Mouse (Mus musculus) embryonic facial prominence, embryonic 11.5 days (tissue): Measurements from ENCODE around the gene Tor1aip2. TPM values are rescaled to one million over a fixed set of nuclear protein-coding genes. Genes with fewer than 3 reads are reported as not detected.

ENCODE experiments used
- ATAC-seq: fragments of 200-750 bp; cut with Nextera tagmentation; replicated peaks from 2 replicates; pipeline ENCODE4 v1.8.0; 2017; ENCODE audit warnings: low read depth; ENCODE audit not compliant: insufficient number of reproducible peaks, low FRiP score, low TSS enrichment
- DNase-seq: peaks from one replicate; pipeline ENCODE4 v3.0.0-alpha.2; 2015; ENCODE audit warnings: low spot score
- H3K27ac ChIP-seq: fragments of 300-500 bp; sonication (generic); replicated peaks from 2 replicates; pipeline ENCODE4 v1.5.1; 2014; ENCODE audit warnings: mild to moderate bottlenecking, low read depth, low read length, control low read depth
- H3K27me3 ChIP-seq: fragments of 300-500 bp; sonication (generic); 2 replicates; pipeline ENCODE4 v1.6.1; 2014; ENCODE audit warnings: mild to moderate bottlenecking, low read length, moderate library complexity, mixed read lengths; ENCODE audit not compliant: control insufficient read depth, insufficient read depth
- H3K36me3 ChIP-seq: fragments of 300-500 bp; sonication (generic); replicated peaks from 2 replicates; pipeline ENCODE4 v1.6.1; 2014; ENCODE audit warnings: low read depth, mild to moderate bottlenecking, low read length, moderate library complexity, mixed read lengths; ENCODE audit not compliant: control insufficient read depth, insufficient read depth
- H3K4me1 ChIP-seq: fragments of 300-500 bp; sonication (generic); 2 replicates; pipeline ENCODE4 v1.6.1; 2014; ENCODE audit warnings: low read length, mixed read lengths; ENCODE audit not compliant: control insufficient read depth, insufficient read depth
- H3K4me2 ChIP-seq: fragments of 300-500 bp; sonication (generic); 2 replicates; pipeline ENCODE4 v1.6.1; 2014; ENCODE audit warnings: low read depth, mild to moderate bottlenecking, control low read depth, low read length, moderate library complexity
- H3K4me3 ChIP-seq: fragments of 300-500 bp; sonication (generic); 2 replicates; pipeline ENCODE4 v1.5.1; 2014; ENCODE audit warnings: low read depth, low read length, control low read depth
- H3K9ac ChIP-seq: fragments of 300-500 bp; sonication (generic); replicated peaks from 2 replicates; pipeline ENCODE4 v1.6.1; 2014; ENCODE audit warnings: mild to moderate bottlenecking, control low read depth, low read length
- H3K9me3 ChIP-seq: fragments of 300-500 bp; sonication (generic); replicated peaks from 2 replicates; pipeline ENCODE4 v1.6.1; 2016; ENCODE audit warnings: mild to moderate bottlenecking, low read length, inconsistent platforms, mixed read lengths; ENCODE audit not compliant: control insufficient read depth
- WGBS: fragments of 180-500 bp; shearing (Covaris S2); extraction: QIAGEN DNeasy Blood & Tissue Kit; methylation state at CpG from one replicate; pipeline ENCODE4 v1.1.7; 2014; 5-methylcytosine and 5-hydroxymethylcytosine counted together
- polyA plus RNA-seq: library from polyadenylated mRNA; unstranded; fragments of >200 nt; fragmentation: Nextera tagmentation; extraction: Ambion mirVana; gene quantifications from 2 replicates; pipeline ENCODE4 v1.2.1, GENCODE M21; 2014

The Tor1aip2 gene
- polyA plus RNA-seq, result 147 and 154 TPM in 2 replicates

DNA sequence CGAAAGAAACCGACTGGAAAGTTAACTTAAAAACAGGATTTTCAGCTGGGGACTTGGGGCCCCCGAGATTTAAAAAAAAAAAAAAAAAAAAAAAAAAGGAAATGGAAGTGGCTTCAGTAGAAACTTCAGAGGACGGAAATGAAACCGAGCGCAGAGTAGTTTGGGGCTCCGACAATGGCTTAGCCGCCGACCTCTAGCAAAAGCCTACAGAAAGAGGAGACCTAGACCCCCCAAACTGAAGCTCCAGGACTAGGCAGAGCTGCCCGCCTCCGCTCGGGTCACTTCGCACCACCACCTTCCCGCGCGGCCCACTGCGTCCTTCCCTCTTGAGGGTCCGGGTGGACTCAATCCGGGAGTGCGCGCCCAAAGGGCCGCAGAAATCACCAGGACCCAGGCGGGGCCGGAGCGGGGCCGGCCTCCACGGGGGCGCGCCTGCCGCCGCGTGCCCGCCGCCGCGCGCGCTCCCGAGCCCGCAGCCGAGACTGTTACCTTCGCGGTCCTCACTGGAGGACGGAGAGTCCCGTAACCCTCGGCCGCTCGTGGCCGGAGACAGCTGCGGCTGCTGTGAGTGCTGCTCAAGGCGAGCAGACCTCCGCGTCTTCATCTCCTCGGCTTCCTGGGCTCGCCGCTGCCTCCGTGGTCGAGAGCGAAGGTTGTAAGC lies at the start of gene Tor1aip2:
Gene Tor1aip2, plus strand, starts transcription at position 135 of the 661 bp plus-strand sequence.
- ATAC-seq, result peak; percentile 83
- H3K9me3 ChIP-seq, result no peaks in the 10 kb centered on the region
- H3K4me2 ChIP-seq, result peak within 1 kb of the TSS; percentile 58
- H3K27ac ChIP-seq, result peak within 1 kb of the TSS; percentile 99
- peaks cover 4% of the 10 kb centered on the region; the same call in 1 of the 2 replicates for H3K4me1 ChIP-seq
- H3K27me3 ChIP-seq, result no peaks in the 10 kb centered on the region
- WGBS, result under 1% methylated on average over 58 of the region's 59 CpGs
- H3K4me3 ChIP-seq, result peak within 1 kb of the TSS; percentile 57
- H3K36me3 ChIP-seq, result peaks cover 6% of the 10 kb centered on the region
- peak; percentile 89 for DNase-seq
- H3K9ac ChIP-seq, result peak within 1 kb of the TSS; percentile 89

DNA sequence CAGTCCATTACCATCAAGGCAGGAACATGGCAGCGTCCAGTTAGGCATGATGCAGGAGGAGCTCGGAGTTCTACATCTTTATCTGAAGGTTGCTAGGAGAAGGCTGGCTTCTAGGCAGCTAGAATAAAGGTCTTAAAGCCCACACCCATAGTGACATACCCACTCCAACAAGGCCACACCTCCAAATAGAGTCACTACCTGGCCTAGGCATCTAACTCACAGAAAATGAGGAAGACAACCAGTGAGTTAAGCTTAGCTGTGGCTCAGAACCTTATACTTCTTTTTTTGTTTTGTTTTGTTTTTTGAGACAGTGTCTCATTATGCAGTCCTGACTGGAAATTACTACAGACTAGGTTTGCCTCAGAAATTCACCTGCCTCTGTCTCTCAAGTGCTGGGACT lies 47.6 kb upstream of the Tor1aip2 start:
- Histone ChIP-seq H3K4me1 (no peaks in the 10 kb centered on the region), H3K9me3 (no peaks in the 10 kb centered on the region), H3K36me3 (no peaks in the 10 kb centered on the region), H3K27me3 (no peaks in the 10 kb centered on the region), H3K27ac (no peak overlapping the region), H3K9ac (no peak overlapping the region), H3K4me3 (no peak overlapping the region), H3K4me2 (no peak overlapping the region)
- WGBS, result 82% methylated on average over 2 of the region's 2 CpGs
- DNase-seq (no peak), ATAC-seq (no peak)

DNA sequence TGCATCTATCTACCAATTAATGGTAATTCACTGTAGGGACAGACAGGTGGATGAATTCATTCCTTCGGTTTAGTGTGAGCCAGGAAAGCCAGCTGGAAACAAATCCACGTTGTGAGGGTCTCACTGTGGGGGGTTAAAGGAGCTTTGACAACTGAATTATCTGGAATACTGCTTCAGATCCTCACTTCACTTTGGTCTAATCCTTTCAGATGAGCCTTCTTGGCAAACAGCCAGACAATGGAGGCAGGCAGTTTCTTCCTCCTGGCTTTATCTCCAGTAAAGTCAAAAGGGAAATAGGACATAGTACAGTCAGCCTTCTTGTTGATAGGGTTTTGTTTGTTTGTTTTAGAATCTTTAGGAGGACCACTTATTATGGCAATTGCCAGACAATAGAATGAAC lies 45.8 kb upstream of the Tor1aip2 start:
- H3K27me3 ChIP-seq, result no peaks in the 10 kb centered on the region
- H3K4me2 ChIP-seq, result no peak overlapping the region

DNA sequence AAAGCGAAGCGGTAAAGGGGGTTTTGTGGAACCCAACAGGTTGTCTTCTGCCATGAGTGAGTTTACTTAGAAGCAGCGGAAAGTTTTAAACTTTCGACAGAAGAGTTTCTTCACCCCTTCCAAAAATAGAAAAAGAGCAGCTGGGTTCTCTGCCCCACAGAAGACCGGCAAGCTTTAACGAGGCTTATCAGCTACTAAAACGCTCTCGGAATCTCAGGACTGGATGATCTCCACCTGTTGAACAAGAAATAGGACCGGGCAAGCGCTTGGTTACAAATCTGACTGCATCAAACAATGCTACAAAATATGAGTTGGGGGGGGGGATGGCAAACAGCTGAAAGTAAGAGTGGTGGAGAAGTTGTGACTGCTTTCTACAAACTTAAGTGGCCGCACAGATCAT lies 44.8 kb upstream of the Tor1aip2 start:
- DNase-seq (no peak), ATAC-seq (no peak)
- 78% methylated on average over 11 of the region's 11 CpGs for WGBS
- no peaks in the 10 kb centered on the region for H3K9me3 ChIP-seq
- no peak overlapping the region for H3K4me2 ChIP-seq
- H3K4me1 ChIP-seq, result no peaks in the 10 kb centered on the region
- H3K27ac ChIP-seq, result no peak overlapping the region
- no peak overlapping the region for H3K9ac ChIP-seq
- H3K27me3 ChIP-seq, result no peaks in the 10 kb centered on the region
- no peak overlapping the region for H3K4me3 ChIP-seq
- no peaks in the 10 kb centered on the region for H3K36me3 ChIP-seq

More for the DNA sequence above, 45.8 kb upstream of the Tor1aip2 start:
- Histone ChIP-seq H3K36me3 (no peaks in the 10 kb centered on the region), H3K27ac (no peak overlapping the region), H3K9ac (no peak overlapping the region), H3K4me3 (no peak overlapping the region), H3K4me1 (no peaks in the 10 kb centered on the region), H3K9me3 (no peaks in the 10 kb centered on the region)
- ATAC-seq (no peak), DNase-seq (no peak)
- 24% methylated on average over 2 of the region's 2 CpGs for WGBS

DNA sequence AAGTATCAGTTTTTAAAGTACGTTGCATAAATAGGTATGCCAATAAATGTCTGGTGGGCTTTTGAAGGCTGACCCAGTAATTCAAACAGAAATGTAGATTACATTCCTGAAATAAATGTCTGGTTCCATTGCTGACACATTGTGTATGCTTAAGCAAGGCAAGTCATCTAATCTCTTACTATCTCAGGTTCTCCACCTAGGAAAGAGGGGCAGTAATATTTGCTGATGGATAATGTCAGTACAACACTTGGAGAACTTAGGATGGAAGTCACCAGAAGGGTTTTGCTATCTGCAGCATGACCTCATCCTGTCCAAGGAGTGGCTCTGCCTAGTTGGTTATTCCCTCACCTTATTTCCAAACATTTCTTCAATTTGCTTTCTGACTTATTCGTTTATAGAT lies 40.7 kb upstream of the Tor1aip2 start:
- WGBS, result 78% methylated on average over 2 of the region's 2 CpGs
- Histone ChIP-seq H3K36me3 (no peaks in the 10 kb centered on the region), H3K9me3 (no peaks in the 10 kb centered on the region), H3K4me3 (no peak overlapping the region), H3K27me3 (no peaks in the 10 kb centered on the region), H3K4me1 (no peaks in the 10 kb centered on the region), H3K9ac (no peak overlapping the region), H3K4me2 (no peak overlapping the region), H3K27ac (no peak overlapping the region)
- ATAC-seq (no peak), DNase-seq (no peak)

DNA sequence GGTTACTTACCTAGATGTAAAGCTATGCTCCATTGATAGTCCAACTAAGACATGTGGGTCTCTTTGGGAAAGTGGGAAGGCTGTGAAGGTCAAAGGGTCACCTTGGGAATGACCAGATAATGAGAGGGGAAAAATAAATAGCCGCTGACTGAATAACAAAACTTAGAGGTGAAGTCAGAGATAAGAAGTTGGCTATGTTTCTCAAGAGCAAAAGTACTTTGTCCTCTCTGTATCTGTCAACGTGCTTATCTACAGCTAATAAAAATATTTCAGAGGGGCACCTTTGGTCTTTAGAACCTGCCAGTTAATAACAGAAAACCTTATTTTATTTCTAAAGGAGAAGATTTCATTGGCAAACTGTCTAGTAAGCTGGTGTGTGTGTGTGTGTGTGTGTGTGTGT lies 39.6 kb upstream of the Tor1aip2 start:
- ATAC-seq, result no peak
- Histone ChIP-seq H3K4me2 (no peak overlapping the region), H3K27ac (no peak overlapping the region), H3K9ac (no peak overlapping the region), H3K4me1 (no peaks in the 10 kb centered on the region), H3K36me3 (no peaks in the 10 kb centered on the region), H3K4me3 (no peak overlapping the region), H3K9me3 (no peaks in the 10 kb centered on the region), H3K27me3 (no peaks in the 10 kb centered on the region)
- 75% methylated on average over 2 of the region's 2 CpGs for WGBS
- no peak for DNase-seq

DNA sequence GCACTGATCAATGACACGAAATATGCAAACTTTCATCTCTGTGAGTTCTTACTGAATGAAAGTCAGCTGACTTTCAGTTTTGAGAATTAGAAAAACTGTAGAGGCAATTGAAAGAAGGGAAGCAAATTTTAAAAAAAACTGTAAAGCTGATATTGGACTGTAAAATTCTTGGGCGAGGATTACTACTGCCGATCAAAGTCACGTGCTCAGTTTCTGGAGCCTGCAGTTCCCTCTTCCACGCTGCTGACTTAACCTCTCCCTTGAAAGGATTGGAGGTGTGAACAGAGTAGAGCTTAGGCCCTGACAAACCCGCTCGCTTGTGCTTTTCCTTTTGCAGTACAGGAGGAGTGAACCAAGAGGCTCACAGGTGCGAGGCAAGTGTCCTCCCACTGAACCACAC lies 32.8 kb upstream of the Tor1aip2 start:
- no peak for DNase-seq
- H3K9me3 ChIP-seq, result no peaks in the 10 kb centered on the region
- 92% methylated on average over 8 of the region's 8 CpGs for WGBS
- H3K4me3 ChIP-seq, result no peak overlapping the region
- no peaks in the 10 kb centered on the region for H3K27me3 ChIP-seq
- H3K9ac ChIP-seq, result no peak overlapping the region
- no peak overlapping the region for H3K27ac ChIP-seq
- ATAC-seq, result no peak
- peaks cover 6% of the 10 kb centered on the region for H3K36me3 ChIP-seq
- H3K4me1 ChIP-seq, result no peaks in the 10 kb centered on the region
- no peak overlapping the region for H3K4me2 ChIP-seq

DNA sequence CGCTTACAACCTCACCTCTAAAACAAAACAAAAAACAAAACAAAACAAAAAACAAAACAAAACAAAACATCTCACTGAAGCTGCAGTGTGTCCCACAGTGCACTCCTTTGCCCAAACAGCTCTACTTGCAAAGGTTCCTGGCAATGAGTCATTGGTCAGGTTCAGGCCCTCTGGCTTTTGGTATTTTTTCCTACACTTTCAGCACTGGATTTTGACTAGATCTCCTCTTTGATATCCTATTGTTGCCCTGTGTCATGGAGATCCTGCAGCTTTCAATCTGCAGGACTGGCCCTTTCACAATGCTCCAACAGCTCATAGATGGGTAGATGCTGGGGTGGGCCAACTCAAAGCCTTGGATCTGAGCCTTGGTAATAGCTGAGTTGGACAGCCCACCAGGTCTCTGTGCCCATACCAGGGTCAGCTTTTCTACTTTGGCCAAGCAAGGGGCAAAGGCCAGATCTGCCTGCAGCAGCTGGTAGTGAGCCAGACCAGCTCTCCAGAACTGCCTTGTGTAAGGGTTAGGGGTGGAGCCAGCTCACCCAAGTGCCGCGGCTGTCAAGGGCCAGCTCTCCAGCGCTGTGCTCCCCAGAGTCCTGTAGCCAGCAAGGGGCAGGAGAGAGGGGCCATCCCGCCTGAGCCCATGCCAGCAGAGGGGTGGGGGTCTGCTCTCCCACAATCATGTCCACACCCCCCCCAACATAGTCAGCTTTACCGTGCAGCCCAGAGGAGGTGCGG lies 31.8 kb upstream of the Tor1aip2 start:
- no peak for DNase-seq
- ATAC-seq, result no peak; the same call in 1 of the 2 replicates
- WGBS, result 85% methylated on average over 7 of the region's 7 CpGs

More for the DNA sequence above, 31.8 kb upstream of the Tor1aip2 start:
- H3K27ac ChIP-seq, result no peak overlapping the region
- no peak overlapping the region for H3K4me2 ChIP-seq
- no peak overlapping the region for H3K4me3 ChIP-seq
- no peak overlapping the region for H3K9ac ChIP-seq
- no peaks in the 10 kb centered on the region for H3K27me3 ChIP-seq
- no peaks in the 10 kb centered on the region for H3K4me1 ChIP-seq
- peaks cover 6% of the 10 kb centered on the region for H3K36me3 ChIP-seq
- no peaks in the 10 kb centered on the region for H3K9me3 ChIP-seq
